Mouse (Mus musculus) lung, postnatal 25 days (tissue): ENCODE data around the gene Zfp92.

ENCODE experiments used
- DNase-seq: peaks from one replicate; pipeline ENCODE4 v3.0.0; 2022; ENCODE audit warnings: low spot score

The Zfp92 gene

GRCm38 (mm10) chrX:73474340-73475165, 63.7 kb downstream of the Zfp92 start:
- DNase-seq, result no peak

GRCm38 (mm10) chrX:73475658-73476256, 64.9 kb downstream of the Zfp92 start:
- no peak for DNase-seq

DNA sequence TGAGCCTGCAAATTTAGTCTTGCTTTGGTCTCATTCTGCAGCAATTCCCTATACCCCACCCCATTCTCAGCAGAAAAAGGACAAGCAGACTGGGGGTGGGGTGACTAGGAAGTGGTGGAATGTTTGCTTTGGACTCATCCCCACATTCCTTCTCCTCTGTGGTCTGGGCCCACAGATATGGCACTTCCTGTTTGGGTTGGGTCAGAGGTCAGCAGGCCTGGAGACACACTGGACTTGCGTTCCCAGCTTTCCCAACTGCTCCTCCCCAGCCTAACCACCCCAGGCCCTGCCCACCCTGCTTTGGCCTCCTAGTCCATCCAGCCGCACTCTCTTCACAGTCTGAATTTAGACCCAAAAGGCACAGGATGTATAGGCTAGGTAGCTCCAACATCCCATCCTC, 65.7 kb downstream of the Zfp92 start:
- peak; percentile 72 for DNase-seq

DNA sequence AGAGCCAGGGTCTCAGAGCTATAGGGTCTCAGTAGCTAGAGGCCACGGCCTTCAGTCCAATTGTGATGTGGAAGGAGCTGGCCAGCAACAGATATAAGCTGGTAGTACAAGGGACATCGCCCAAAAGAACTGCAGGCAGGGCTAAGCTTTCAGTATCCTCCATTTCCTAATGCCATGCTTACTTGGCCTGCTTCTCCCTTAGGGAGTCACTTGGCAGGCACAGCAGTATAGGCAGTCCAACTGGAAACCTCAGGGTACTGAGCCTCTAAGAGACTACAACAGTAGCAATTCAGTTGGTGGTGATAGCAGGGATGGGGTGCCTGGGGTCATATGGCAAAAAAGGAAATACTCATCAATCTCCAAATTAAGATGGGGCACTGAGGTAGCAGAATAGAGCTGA, 66.6 kb downstream of the Zfp92 start:
- DNase-seq, result no peak
